Comparison of ENCODE assay signal across 8 mouse cellular contexts in genomic region chr14:73473670-73474460, GRCm38 (mm10). TPM values are rescaled to one million over a fixed set of nuclear protein-coding genes. Genes with fewer than 3 reads are reported as not detected.
A peak's percentile ranks its signal among the peaks of the same experiment; 100 is the strongest.
DNase-seq lines count a peak whose midpoint lies in the region; ATAC-seq and TF ChIP-seq lines count a peak whose summit lies in the region.

No protein-coding gene starts in this region.

- H3K27ac ChIP-seq in liver, embryonic 13.5 days: no peak overlapping the region
- H3K27ac ChIP-seq in liver, embryonic 12.5 days: no peak overlapping the region
- no peak overlapping the region for H3K27ac ChIP-seq in forebrain, postnatal 0 days (ENCODE audit: low read depth, low read length)
- peak overlapping the region; percentile 80 for H3K27ac ChIP-seq in hindbrain, postnatal 0 days

- H3K36me3 ChIP-seq in liver, embryonic 13.5 days: no peaks in the 10 kb centered on the region
- no peaks in the 10 kb centered on the region for H3K36me3 ChIP-seq in liver, embryonic 12.5 days
- H3K36me3 ChIP-seq in forebrain, postnatal 0 days (ENCODE audit: insufficient read depth): no peaks in the 10 kb centered on the region
- no peaks in the 10 kb centered on the region for H3K36me3 ChIP-seq in hindbrain, postnatal 0 days (ENCODE audit: insufficient read depth, low read length)

- H3K4me2 ChIP-seq in liver, embryonic 13.5 days: no peak overlapping the region
- no peak overlapping the region for H3K4me2 ChIP-seq in liver, embryonic 12.5 days
- H3K4me2 ChIP-seq in forebrain, postnatal 0 days (ENCODE audit: low read depth): no peak overlapping the region
- H3K4me2 ChIP-seq in hindbrain, postnatal 0 days (ENCODE audit: low read depth, low read length): no peak overlapping the region

- ATAC-seq in liver, embryonic 13.5 days (ENCODE audit: low read depth): 0 out of 2 replicates have a peak, but pooled peaks have one; percentile 26
- ATAC-seq in liver, embryonic 12.5 days: no peak
- ATAC-seq in forebrain, postnatal 0 days: no peak
- peak; percentile 83 for ATAC-seq in hindbrain, postnatal 0 days
- no peak for ATAC-seq in frontal cortex, adult (ENCODE audit: low TSS enrichment)

- no peaks in the 10 kb centered on the region for H3K9me3 ChIP-seq in liver, embryonic 13.5 days (replicated peaks)
- H3K9me3 ChIP-seq in liver, embryonic 12.5 days (replicated peaks): no peaks in the 10 kb centered on the region
- H3K9me3 ChIP-seq in forebrain, postnatal 0 days (ENCODE audit: low read length): no peaks in the 10 kb centered on the region
- H3K9me3 ChIP-seq in hindbrain, postnatal 0 days (ENCODE audit: low read length): no peaks in the 10 kb centered on the region

- no peak for TF ChIP-seq CTCF in forebrain, postnatal 0 days (IDR thresholded peaks at IDR 0.05; ENCODE audit: low read depth)
- TF ChIP-seq CTCF in hindbrain, postnatal 0 days (IDR thresholded peaks at IDR 0.05; ENCODE audit: low read depth): no peak

- H3K4me3 ChIP-seq in liver, embryonic 13.5 days (replicated peaks): no peak overlapping the region
- no peak overlapping the region for H3K4me3 ChIP-seq in liver, embryonic 12.5 days
- H3K4me3 ChIP-seq in forebrain, postnatal 0 days (ENCODE audit: low read depth, low read length): no peak overlapping the region
- H3K4me3 ChIP-seq in hindbrain, postnatal 0 days (ENCODE audit: low read length): no peak overlapping the region

- no peak for DNase-seq in liver, embryonic 13.5 days
- peak; percentile 62 to 81 for DNase-seq in adrenal gland, postnatal 36 days
- peak; percentile 46 for DNase-seq in forebrain, postnatal 0 days
- peak; percentile 83 for DNase-seq in hindbrain, postnatal 0 days (ENCODE audit: low spot score)
- DNase-seq in lung, postnatal 14 days: peak; percentile 50
- DNase-seq in thymus, postnatal 4 days: no peak

- WGBS in liver, embryonic 13.5 days (ENCODE audit: insufficient replicate concordance): 27% methylated on average over 3 of the region's 3 CpGs
- 30% methylated on average over 3 of the region's 3 CpGs for WGBS in liver, embryonic 12.5 days (ENCODE audit: insufficient replicate concordance)
- WGBS in forebrain, postnatal 0 days: 55% methylated on average over 3 of the region's 3 CpGs
- 50% methylated on average over 3 of the region's 3 CpGs for WGBS in hindbrain, postnatal 0 days

- peaks cover 11% of the 10 kb centered on the region; the same call in 1 of the 2 replicates for H3K4me1 ChIP-seq in liver, embryonic 13.5 days (replicated peaks)
- no peaks in the 10 kb centered on the region for H3K4me1 ChIP-seq in liver, embryonic 12.5 days
- H3K4me1 ChIP-seq in forebrain, postnatal 0 days (ENCODE audit: insufficient read depth): no peaks in the 10 kb centered on the region
- H3K4me1 ChIP-seq in hindbrain, postnatal 0 days (ENCODE audit: insufficient read depth, low read length): peaks cover 13% of the 10 kb centered on the region; the same call in 1 of the 2 replicates

- H3K9ac ChIP-seq in liver, embryonic 13.5 days: no peak overlapping the region
- no peak overlapping the region for H3K9ac ChIP-seq in liver, embryonic 12.5 days
- H3K9ac ChIP-seq in forebrain, postnatal 0 days: no peak overlapping the region
- no peak overlapping the region for H3K9ac ChIP-seq in hindbrain, postnatal 0 days (replicated peaks; ENCODE audit: low read length)

- no peaks in the 10 kb centered on the region for H3K27me3 ChIP-seq in liver, embryonic 13.5 days
- H3K27me3 ChIP-seq in liver, embryonic 12.5 days (replicated peaks): no peaks in the 10 kb centered on the region
- no peaks in the 10 kb centered on the region for H3K27me3 ChIP-seq in forebrain, postnatal 0 days (ENCODE audit: insufficient read depth, low read length)
- no peaks in the 10 kb centered on the region for H3K27me3 ChIP-seq in hindbrain, postnatal 0 days (ENCODE audit: insufficient read depth, low read length)

RNA-seq across cellular contexts. Expression of gene Med4, which starts 36.0 kb away (rescaled TPM):
- 38.8 and 40.6 TPM in 2 replicates for polyA plus RNA-seq in liver, embryonic 13.5 days (2015; fragmentation: Nextera tagmentation; extraction: Ambion mirVana)
- polyA plus RNA-seq in liver, embryonic 12.5 days (2016; fragmentation: Nextera tagmentation; extraction: Ambion mirVana): 43.0 and 45.1 TPM in 2 replicates
- total RNA-seq in adrenal gland, postnatal 36 days (2021): 10 to 100 TPM; 22.9 to 24.7 TPM
- 38.4 and 50.7 TPM in 2 replicates for total RNA-seq in forebrain, postnatal 0 days (2014; rRNA removed)
- polyA plus RNA-seq in forebrain, postnatal 0 days (2015; fragmentation: Nextera tagmentation; extraction: Ambion mirVana): 85.4 and 89.6 TPM in 2 replicates
- 19.4 and 20.8 TPM in 2 replicates for total RNA-seq in hindbrain, postnatal 0 days (2014; rRNA removed)
- 77.1 and 79.1 TPM in 2 replicates for polyA plus RNA-seq in hindbrain, postnatal 0 days (2015; fragmentation: Nextera tagmentation; extraction: Ambion mirVana)

RNA-seq across cellular contexts. Expression of gene Sucla2, which starts 51.3 kb away (rescaled TPM):
- 60.6 and 75.1 TPM in 2 replicates for polyA plus RNA-seq in liver, embryonic 13.5 days (2015; fragmentation: Nextera tagmentation; extraction: Ambion mirVana)
- 62.5 and 65.1 TPM in 2 replicates for polyA plus RNA-seq in liver, embryonic 12.5 days (2016; fragmentation: Nextera tagmentation; extraction: Ambion mirVana)
- total RNA-seq in adrenal gland, postnatal 36 days (2021): 100 to 1,000 TPM; 346 to 377 TPM
- total RNA-seq in forebrain, postnatal 0 days (2014; rRNA removed): 95.7 and 106 TPM in 2 replicates
- polyA plus RNA-seq in forebrain, postnatal 0 days (2015; fragmentation: Nextera tagmentation; extraction: Ambion mirVana): 144 and 148 TPM in 2 replicates
- total RNA-seq in hindbrain, postnatal 0 days (2014; rRNA removed): 65.4 and 73.9 TPM in 2 replicates
- polyA plus RNA-seq in hindbrain, postnatal 0 days (2015; fragmentation: Nextera tagmentation; extraction: Ambion mirVana): 157 and 160 TPM in 2 replicates

Comparison
In these comparisons a context has a peak if more than half of its experiments do, and no peak if none do; other contexts are left out.
1. ATAC-seq: peak in liver, embryonic 13.5 days (single experiment) and hindbrain, postnatal 0 days (single experiment); none in liver, embryonic 12.5 days (single experiment), forebrain, postnatal 0 days (single experiment) and frontal cortex, adult (single experiment).
2. DNase-seq: peak in adrenal gland, postnatal 36 days (2 of 2), forebrain, postnatal 0 days (single experiment), hindbrain, postnatal 0 days (single experiment) and lung, postnatal 14 days (single experiment); none in liver, embryonic 13.5 days (single experiment) and thymus, postnatal 4 days (single experiment).